Mouse (Mus musculus): ENCODE data around the gene Fam227b. TPM values are rescaled to one million over a fixed set of nuclear protein-coding genes. Genes with fewer than 3 reads are reported as not detected.

Gene Fam227b
- total and polyA plus RNA-seq, 2 experiments, result not detected

- Histone ChIP-seq H3K27ac (replicated peaks; ENCODE audit: insufficient read depth, low read depth, low read length) (no peak overlapping the region), H3K4me1 (ENCODE audit: control insufficient read depth, insufficient read depth, low read length) (peaks cover 2% of the 10 kb centered on the region; the same call in 1 of the 2 replicates), H3K36me3 (ENCODE audit: control insufficient read depth, insufficient read depth, low read length) (no peaks in the 10 kb centered on the region), H3K4me3 (ENCODE audit: insufficient read depth, low read depth, low read length) (no peak overlapping the region), H3K79me2 (ENCODE audit: control insufficient read depth, insufficient read depth, low read length) (no peaks in the 10 kb centered on the region), H3K9ac (ENCODE audit: low read depth, low read length) (no peak overlapping the region), H3K27me3 (ENCODE audit: control insufficient read depth, insufficient read depth, low read length) (0 out of 2 replicates have a peak, but pooled peaks cover 2% of the 10 kb centered on the region)
- WGBS, result 69% methylated on average over 8 of the region's 8 CpGs
- DNase-seq (ENCODE audit: extremely low read depth, low read depth, low spot score), result peak; percentile 2
- no peak for TF ChIP-seq POLR2A (IDR thresholded peaks at IDR 0.05; ENCODE audit: extremely low read depth, insufficient read depth, low read length)
- TF ChIP-seq CTCF (IDR thresholded peaks at IDR 0.05; ENCODE audit: low read depth, low read length), result peak; percentile 21; the same call in 1 of the 2 replicates
Observed at GRCm38 (mm10) chr2:126033114-126033972, 118.5 kb downstream of the Fam227b start.

GRCm38 (mm10) chr2:126031186-126031900 is 120.5 kb downstream of the Fam227b start:
- 53% methylated on average over 8 of the region's 8 CpGs for WGBS
- no peaks in the 10 kb centered on the region for H3K36me3 ChIP-seq (ENCODE audit: control insufficient read depth, insufficient read depth, low read length)
- DNase-seq (ENCODE audit: extremely low read depth, low read depth, low spot score), result no peak

GRCm38 (mm10) chr2:126015763-126016473 is 135.9 kb downstream of the Fam227b start:
- no peaks in the 10 kb centered on the region for H3K4me1 ChIP-seq (ENCODE audit: control insufficient read depth, insufficient read depth, low read length)
- H3K27me3 ChIP-seq (ENCODE audit: control insufficient read depth, insufficient read depth, low read length), result no peaks in the 10 kb centered on the region
- no peaks in the 10 kb centered on the region for H3K36me3 ChIP-seq (ENCODE audit: control insufficient read depth, insufficient read depth, low read length)
- DNase-seq (ENCODE audit: extremely low read depth, low read depth, low spot score), result no peak
- no peak overlapping the region for H3K27ac ChIP-seq (replicated peaks; ENCODE audit: insufficient read depth, low read depth, low read length)
- TF ChIP-seq CTCF (IDR thresholded peaks at IDR 0.05; ENCODE audit: low read depth, low read length) (no peak), POLR2A (IDR thresholded peaks at IDR 0.05; ENCODE audit: extremely low read depth, insufficient read depth, low read length) (no peak)
- no peak overlapping the region for H3K4me3 ChIP-seq (ENCODE audit: insufficient read depth, low read depth, low read length)
- no peak overlapping the region for H3K9ac ChIP-seq (ENCODE audit: low read depth, low read length)
- WGBS, result 79% methylated on average over 3 of the region's 3 CpGs
- H3K79me2 ChIP-seq (ENCODE audit: control insufficient read depth, insufficient read depth, low read length), result no peaks in the 10 kb centered on the region

More at GRCm38 (mm10) chr2:126031186-126031900, 120.5 kb downstream of the Fam227b start:
- Histone ChIP-seq H3K9ac (ENCODE audit: low read depth, low read length) (no peak overlapping the region), H3K4me3 (ENCODE audit: insufficient read depth, low read depth, low read length) (no peak overlapping the region), H3K79me2 (ENCODE audit: control insufficient read depth, insufficient read depth, low read length) (no peaks in the 10 kb centered on the region), H3K27ac (replicated peaks; ENCODE audit: insufficient read depth, low read depth, low read length) (no peak overlapping the region), H3K4me1 (ENCODE audit: control insufficient read depth, insufficient read depth, low read length) (peaks cover 2% of the 10 kb centered on the region; the same call in 1 of the 2 replicates), H3K27me3 (ENCODE audit: control insufficient read depth, insufficient read depth, low read length) (0 out of 2 replicates have a peak, but pooled peaks cover 2% of the 10 kb centered on the region)
- TF ChIP-seq POLR2A (IDR thresholded peaks at IDR 0.05; ENCODE audit: extremely low read depth, insufficient read depth, low read length) (no peak), CTCF (IDR thresholded peaks at IDR 0.05; ENCODE audit: low read depth, low read length) (no peak)

GRCm38 (mm10) chr2:126014989-126015710 is 136.7 kb downstream of the Fam227b start:
- 77% methylated on average over 12 of the region's 12 CpGs for WGBS
- Histone ChIP-seq H3K9ac (ENCODE audit: low read depth, low read length) (no peak overlapping the region), H3K4me3 (ENCODE audit: insufficient read depth, low read depth, low read length) (no peak overlapping the region), H3K79me2 (ENCODE audit: control insufficient read depth, insufficient read depth, low read length) (no peaks in the 10 kb centered on the region), H3K27ac (replicated peaks; ENCODE audit: insufficient read depth, low read depth, low read length) (no peak overlapping the region), H3K36me3 (ENCODE audit: control insufficient read depth, insufficient read depth, low read length) (no peaks in the 10 kb centered on the region), H3K4me1 (ENCODE audit: control insufficient read depth, insufficient read depth, low read length) (no peaks in the 10 kb centered on the region), H3K27me3 (ENCODE audit: control insufficient read depth, insufficient read depth, low read length) (no peaks in the 10 kb centered on the region)
- no peak for TF ChIP-seq POLR2A (IDR thresholded peaks at IDR 0.05; ENCODE audit: extremely low read depth, insufficient read depth, low read length)
- no peak for TF ChIP-seq CTCF (IDR thresholded peaks at IDR 0.05; ENCODE audit: low read depth, low read length)
- no peak for DNase-seq (ENCODE audit: extremely low read depth, low read depth, low spot score)

- H3K27me3 ChIP-seq (ENCODE audit: control insufficient read depth, insufficient read depth, low read length), result no peaks in the 10 kb centered on the region
- H3K4me3 ChIP-seq (ENCODE audit: insufficient read depth, low read depth, low read length), result no peak overlapping the region
- no peaks in the 10 kb centered on the region for H3K79me2 ChIP-seq (ENCODE audit: control insufficient read depth, insufficient read depth, low read length)
- no peak overlapping the region for H3K9ac ChIP-seq (ENCODE audit: low read depth, low read length)
- H3K4me1 ChIP-seq (ENCODE audit: control insufficient read depth, insufficient read depth, low read length), result no peaks in the 10 kb centered on the region
- H3K36me3 ChIP-seq (ENCODE audit: control insufficient read depth, insufficient read depth, low read length), result no peaks in the 10 kb centered on the region
- no peak overlapping the region for H3K27ac ChIP-seq (replicated peaks; ENCODE audit: insufficient read depth, low read depth, low read length)
- TF ChIP-seq POLR2A (IDR thresholded peaks at IDR 0.05; ENCODE audit: extremely low read depth, insufficient read depth, low read length) (no peak), CTCF (IDR thresholded peaks at IDR 0.05; ENCODE audit: low read depth, low read length) (no peak)
- DNase-seq (ENCODE audit: extremely low read depth, low read depth, low spot score), result no peak
- WGBS, result 93% methylated on average over 2 of the region's 2 CpGs
Observed at GRCm38 (mm10) chr2:126006742-126007141, 145.1 kb downstream of the Fam227b start.
